Mouse (Mus musculus) myocyte (in vitro differentiated cells): ENCODE data around the gene Ccdc73. TPM values are rescaled to one million over a fixed set of nuclear protein-coding genes. Genes with fewer than 3 reads are reported as not detected.

ENCODE experiments used
- H3K27me3 ChIP-seq: one replicate; pipeline ENCODE4 v1.6.1; 2011; ENCODE audit not compliant: control insufficient read depth, insufficient read depth, insufficient read length
- H3K36me3 ChIP-seq: one replicate; pipeline ENCODE4 v1.6.1; 2011; ENCODE audit not compliant: control insufficient read depth, insufficient read depth
- H3K4me2 ChIP-seq: one replicate; pipeline ENCODE4 v1.6.1; 2011; ENCODE audit warnings: low read depth, control low read depth
- H3K4me3 ChIP-seq: one replicate; pipeline ENCODE4 v1.5.1; 2011; ENCODE audit warnings: mild to moderate bottlenecking, control low read depth, moderate library complexity
- H3K79me2 ChIP-seq: one replicate; pipeline ENCODE4 v1.6.1; 2011; ENCODE audit not compliant: control insufficient read depth, insufficient read depth
- H3ac ChIP-seq: one replicate; pipeline ENCODE4 v1.6.1; 2011; ENCODE audit not compliant: control insufficient read depth, insufficient read length
- CEBPB ChIP-seq: IDR thresholded peaks from 2 replicates; pipeline ENCODE4 v1.6.1; 2011; ENCODE audit warnings: mild to moderate bottlenecking, moderate library complexity; ENCODE audit not compliant: poor library complexity, insufficient read depth, severe bottlenecking
- E2F4 ChIP-seq: IDR thresholded peaks from one replicate; pipeline ENCODE4 v1.6.1; 2011; ENCODE audit warnings: mild to moderate bottlenecking, control low read depth, moderate library complexity; ENCODE audit not compliant: insufficient read depth
- MAX ChIP-seq: IDR thresholded peaks from one replicate; pipeline ENCODE4 v1.6.1; 2011; ENCODE audit warnings: low read depth, mild to moderate bottlenecking, control low read depth
- MYOD1 ChIP-seq, 3 experiments: IDR thresholded peaks; one replicate each; pipeline ENCODE4 v1.6.1; 2011; ENCODE audit warnings: control low read depth in 2 of 3, low read depth in 2 of 3, mild to moderate bottlenecking in 2 of 3, moderate library complexity in 1 of 3; ENCODE audit not compliant: insufficient read length in 2 of 3, control insufficient read depth in 1 of 3
- MYOG ChIP-seq, 3 experiments: IDR thresholded peaks; one replicate each; pipeline ENCODE4 v1.6.1; 2011; ENCODE audit warnings: control low read depth in 2 of 3, low read depth in 2 of 3, mild to moderate bottlenecking in 2 of 3; ENCODE audit not compliant: insufficient read length in 2 of 3, control insufficient read depth in 1 of 3, insufficient read depth in 1 of 3
- POLR2A ChIP-seq: IDR thresholded peaks from one replicate; pipeline ENCODE4 v1.6.1; 2011; ENCODE audit warnings: low read depth, mild to moderate bottlenecking, control low read depth, moderate library complexity; ENCODE audit not compliant: insufficient read length
- POLR2AphosphoS2 ChIP-seq: IDR thresholded peaks from one replicate; pipeline ENCODE4 v1.6.1; 2011; ENCODE audit warnings: low read depth, control low read depth; ENCODE audit not compliant: insufficient read length
- REST ChIP-seq: IDR thresholded peaks from one replicate; pipeline ENCODE4 v1.6.1; 2011; ENCODE audit warnings: mild to moderate bottlenecking, control low read depth, moderate library complexity; ENCODE audit not compliant: insufficient read depth, insufficient read length
- SRF ChIP-seq: IDR thresholded peaks from one replicate; pipeline ENCODE4 v1.6.1; 2011; ENCODE audit warnings: low read depth; ENCODE audit not compliant: control insufficient read depth, insufficient read length
- TCF12 ChIP-seq: IDR thresholded peaks from one replicate; pipeline ENCODE4 v1.6.1; 2011; ENCODE audit warnings: mild to moderate bottlenecking, control low read depth; ENCODE audit not compliant: poor library complexity, insufficient read depth, severe bottlenecking
- TCF3 ChIP-seq: IDR thresholded peaks from one replicate; pipeline ENCODE4 v1.6.1; 2011; ENCODE audit warnings: low read depth, control low read depth; ENCODE audit not compliant: insufficient read length
- USF1 ChIP-seq: IDR thresholded peaks from one replicate; pipeline ENCODE4 v1.6.1; 2011; ENCODE audit warnings: low read depth, mild to moderate bottlenecking, control low read depth, moderate library complexity
- polyA plus RNA-seq: library from polyadenylated mRNA; unstranded; fragments of >200 nt; fragmentation: generic; extraction: Trizol; gene quantifications from one replicate; pipeline ENCODE4 v1.2.1, GENCODE M21; 2012; ENCODE audit warnings: missing spikeins

The Ccdc73 gene
- polyA plus RNA-seq, 1 experiment: 0.18 TPM

DNA sequence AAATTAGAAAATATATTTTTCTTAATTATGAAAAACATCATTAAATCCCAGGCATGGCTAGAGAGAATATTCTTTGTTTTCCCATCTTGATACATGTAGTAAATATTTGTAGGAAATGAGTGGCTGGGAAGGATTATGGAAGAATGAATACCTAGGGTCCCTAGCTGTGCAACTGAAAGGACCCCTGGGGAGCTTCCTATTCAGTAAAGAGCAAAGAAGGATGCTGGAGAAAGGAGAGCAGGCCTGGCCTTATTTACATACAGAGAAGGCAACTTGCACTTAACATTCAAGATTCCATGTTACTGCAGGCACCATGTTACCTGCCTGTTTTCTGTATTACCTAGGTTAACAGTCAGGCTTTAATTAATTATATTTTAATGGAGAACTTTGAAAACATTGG is 25.0 kb upstream of the Ccdc73 start:
- no peaks in the 10 kb centered on the region for H3K79me2 ChIP-seq
- H3K4me2 ChIP-seq: no peak overlapping the region
- H3ac ChIP-seq: no peak overlapping the region
- no peaks in the 10 kb centered on the region for H3K36me3 ChIP-seq
- no peak overlapping the region for H3K4me3 ChIP-seq
- no peak for TF ChIP-seq USF1
- TF ChIP-seq POLR2A: no peak
- no peak for TF ChIP-seq CEBPB
- TF ChIP-seq MYOD1 (IDR thresholded peaks at IDR 0.05; ENCODE audit: control insufficient read depth in 1 of 3, insufficient read length in 2 of 3, low read depth in 2 of 3): no peak
- no peak for TF ChIP-seq SRF
- no peak for TF ChIP-seq TCF3
- no peaks in the 10 kb centered on the region for H3K27me3 ChIP-seq

GRCm38 (mm10) chr2:104846638-104847414 is 20.8 kb upstream of the Ccdc73 start:
- H3K4me2 ChIP-seq: no peak overlapping the region
- no peaks in the 10 kb centered on the region for H3K79me2 ChIP-seq
- no peak overlapping the region for H3K4me3 ChIP-seq
- no peaks in the 10 kb centered on the region for H3K36me3 ChIP-seq
- TF ChIP-seq TCF3: no peak
- peak in 1 of 3 experiments; percentile 17 for TF ChIP-seq MYOG (IDR thresholded peaks at IDR 0.05; ENCODE audit: control insufficient read depth in 1 of 3, insufficient read depth in 1 of 3, insufficient read length in 2 of 3, low read depth in 2 of 3)
- no peak for TF ChIP-seq TCF12
- no peak for TF ChIP-seq CEBPB
- TF ChIP-seq REST: no peak
- peak in 1 of 3 experiments; percentile 2 for TF ChIP-seq MYOD1 (IDR thresholded peaks at IDR 0.05; ENCODE audit: control insufficient read depth in 1 of 3, insufficient read length in 2 of 3, low read depth in 2 of 3)
- no peak overlapping the region for H3ac ChIP-seq
- no peaks in the 10 kb centered on the region for H3K27me3 ChIP-seq

- TF ChIP-seq TCF12 (no peak), SRF (no peak)
- no peak overlapping the region for H3ac ChIP-seq
These were observed 20.0 kb upstream of the Ccdc73 start for GRCm38 (mm10) chr2:104847645-104848044.

DNA sequence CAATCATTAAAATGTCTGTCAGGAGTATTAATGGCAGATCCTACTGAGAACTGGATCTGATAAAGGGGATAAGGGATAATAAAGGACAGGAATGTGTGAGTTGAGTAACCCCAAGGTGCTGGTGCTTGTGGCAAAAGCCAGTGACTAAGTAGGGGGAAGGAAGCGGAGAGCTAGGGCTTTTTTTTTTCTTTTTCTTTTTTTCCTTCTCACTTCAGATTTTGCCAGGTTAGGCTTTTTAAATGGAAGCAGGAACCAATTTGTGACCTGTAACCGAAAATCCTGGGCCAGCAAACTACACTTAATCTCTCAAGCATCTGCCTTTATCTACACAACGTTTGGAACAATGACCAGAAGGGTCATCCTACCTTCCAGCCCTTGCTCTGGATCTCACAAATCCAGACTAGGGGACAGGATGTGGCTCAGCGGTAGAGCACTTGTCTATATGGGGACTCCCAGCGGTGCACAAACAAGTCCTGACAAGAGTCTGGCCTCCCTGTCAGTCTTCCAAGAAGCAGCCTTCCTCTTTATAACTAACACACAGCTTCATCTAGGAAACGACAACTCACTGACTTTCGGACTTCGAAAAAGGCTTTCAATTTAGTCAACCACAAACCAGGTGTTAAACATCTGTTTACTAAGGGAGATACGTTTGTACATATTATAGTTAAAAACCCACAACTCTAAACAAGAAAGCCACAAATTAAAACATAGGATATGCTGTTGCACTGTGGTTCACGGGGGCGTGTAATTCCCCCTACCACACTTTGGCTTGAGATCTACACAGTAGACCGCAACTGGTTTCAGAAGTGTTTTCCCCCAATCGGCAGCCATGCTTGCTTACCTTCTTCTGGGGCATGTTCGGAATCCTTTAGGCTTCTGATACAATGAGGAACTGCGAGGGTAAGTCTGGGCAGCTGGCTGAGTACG is 19.1 kb upstream of the Ccdc73 start:
- Histone ChIP-seq H3ac (peak overlapping the region; percentile 43), H3K79me2 (no peaks in the 10 kb centered on the region), H3K36me3 (no peaks in the 10 kb centered on the region), H3K4me3 (peak overlapping the region; percentile 34), H3K4me2 (peak overlapping the region; percentile 88), H3K27me3 (no peaks in the 10 kb centered on the region)
- TF ChIP-seq SRF (no peak), CEBPB (no peak), TCF12 (no peak), USF1 (no peak), REST (no peak), MAX (no peak)

More at GRCm38 (mm10) chr2:104847645-104848044, 20.0 kb upstream of the Ccdc73 start:
- no peaks in the 10 kb centered on the region for H3K27me3 ChIP-seq
- H3K4me3 ChIP-seq: no peak overlapping the region
- no peaks in the 10 kb centered on the region for H3K36me3 ChIP-seq
- H3K79me2 ChIP-seq: no peaks in the 10 kb centered on the region
- H3K4me2 ChIP-seq: peak overlapping the region; percentile 88

- TF ChIP-seq E2F4 (no peak), SRF (no peak), POLR2AphosphoS2 (no peak), TCF12 (no peak), MYOG (IDR thresholded peaks at IDR 0.05; ENCODE audit: control insufficient read depth in 1 of 3, insufficient read depth in 1 of 3, insufficient read length in 2 of 3, low read depth in 2 of 3) (peak in 1 of 3 experiments; percentile 48), MAX (no peak), POLR2A (no peak), USF1 (no peak), REST (no peak), TCF3 (no peak), MYOD1 (IDR thresholded peaks at IDR 0.05; ENCODE audit: control insufficient read depth in 1 of 3, insufficient read length in 2 of 3, low read depth in 2 of 3) (peak in 1 of 3 experiments; percentile 22), CEBPB (no peak)
- H3K27me3 ChIP-seq: no peaks in the 10 kb centered on the region
- no peaks in the 10 kb centered on the region for H3K36me3 ChIP-seq
These were observed 18.2 kb upstream of the Ccdc73 start, which contains the start of gene Prrg4 for GRCm38 (mm10) chr2:104849276-104849990. Gene Prrg4 (minus strand): TSS chr2:104849876.

More at GRCm38 (mm10) chr2:104849276-104849990, 18.2 kb upstream of the Ccdc73 start, which contains the start of gene Prrg4:
- H3K79me2 ChIP-seq: no peaks in the 10 kb centered on the region
- H3ac ChIP-seq: peak within 1 kb of the TSS; percentile 43
- H3K4me2 ChIP-seq: peak within 1 kb of the TSS; percentile 88
- peak within 1 kb of the TSS; percentile 34 for H3K4me3 ChIP-seq
